Mouse (Mus musculus): ENCODE data around the gene Ipmk.
"Not testable (repeated sequence)": the region's sequence is repeated elsewhere in the genome, so short reads cannot be mapped to it uniquely, and the experiment has no call there.

Gene Ipmk

GRCm38 (mm10) chr10:71426740-71427139 is 79.2 kb downstream of the Ipmk start:
- no peak for DNase-seq (ENCODE audit: low read depth)

- DNase-seq (ENCODE audit: low read depth), result no peak
Measured at GRCm38 (mm10) chr10:71427381-71427780, 79.8 kb downstream of the Ipmk start.

GRCm38 (mm10) chr10:71428246-71428864 is 80.8 kb downstream of the Ipmk start:
- no peak for DNase-seq (ENCODE audit: low read depth)

- no peak for DNase-seq (ENCODE audit: low read depth)
Measured at GRCm38 (mm10) chr10:71430661-71431060, 83.1 kb downstream of the Ipmk start.

GRCm38 (mm10) chr10:71443086-71443485 is 95.5 kb downstream of the Ipmk start:
- DNase-seq (ENCODE audit: low read depth), result no peak

- DNase-seq (ENCODE audit: low read depth), result no peak
Measured at GRCm38 (mm10) chr10:71447661-71448060, 100.1 kb downstream of the Ipmk start.

- DNase-seq (ENCODE audit: low read depth), result no peak
Measured at GRCm38 (mm10) chr10:71448284-71448683, 100.7 kb downstream of the Ipmk start.

GRCm38 (mm10) chr10:71455355-71455754 is 107.8 kb downstream of the Ipmk start:
- no peak for DNase-seq (ENCODE audit: low read depth)

GRCm38 (mm10) chr10:71462371-71462770 is 114.8 kb downstream of the Ipmk start:
- DNase-seq (ENCODE audit: low read depth), result not testable (repeated sequence)

GRCm38 (mm10) chr10:71464417-71464816 is 116.9 kb downstream of the Ipmk start:
- no peak for DNase-seq (ENCODE audit: low read depth)

- DNase-seq (ENCODE audit: low read depth), result no peak
Measured at GRCm38 (mm10) chr10:71468315-71468714, 120.8 kb downstream of the Ipmk start.

- no peak for DNase-seq (ENCODE audit: low read depth)
Measured at GRCm38 (mm10) chr10:71469751-71470150, 122.2 kb downstream of the Ipmk start.

GRCm38 (mm10) chr10:71472033-71472432 is 124.5 kb downstream of the Ipmk start:
- no peak for DNase-seq (ENCODE audit: low read depth)

- DNase-seq (ENCODE audit: low read depth), result no peak
Measured at GRCm38 (mm10) chr10:71473590-71473989, 126.0 kb downstream of the Ipmk start.

- no peak for DNase-seq (ENCODE audit: low read depth)
Measured at GRCm38 (mm10) chr10:71476471-71477080, 129.0 kb downstream of the Ipmk start.

GRCm38 (mm10) chr10:71477147-71477546 is 129.6 kb downstream of the Ipmk start:
- DNase-seq (ENCODE audit: low read depth), result no peak

- DNase-seq (ENCODE audit: low read depth), result peak; percentile 14
Measured at GRCm38 (mm10) chr10:71479700-71480325, 132.2 kb downstream of the Ipmk start.
